Mouse (Mus musculus) left cerebral cortex, adult 11 months (tissue): ENCODE data around the gene Gm614.

Source experiments
- DNase-seq: peaks from one replicate; pipeline ENCODE4 v3.0.0; 2022; ENCODE audit warnings: low spot score

Gene Gm614

DNA sequence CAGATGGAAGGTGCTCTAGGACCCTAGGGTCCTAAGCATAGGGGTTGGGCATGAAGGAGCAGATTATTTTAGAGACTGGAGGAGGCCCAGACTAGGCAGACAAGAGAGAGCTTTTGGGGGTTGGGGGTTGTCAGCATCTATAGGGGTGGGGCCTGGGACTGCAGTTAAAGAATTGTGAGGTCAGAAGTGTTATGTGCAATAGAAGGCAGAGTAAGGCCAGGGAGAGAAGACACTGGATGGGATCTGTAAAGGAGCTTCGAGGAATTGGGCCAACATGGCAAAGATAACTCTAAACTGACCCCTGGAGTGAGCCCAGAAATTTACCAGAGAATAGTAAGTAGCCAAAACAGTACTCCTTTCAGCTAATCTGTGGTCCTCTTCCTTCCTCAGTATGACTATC is at the start of gene Gm614:
TSS of gene Gm614 (minus strand) at position 101 of the 400 bp plus-strand sequence.
- no peak for DNase-seq

DNA sequence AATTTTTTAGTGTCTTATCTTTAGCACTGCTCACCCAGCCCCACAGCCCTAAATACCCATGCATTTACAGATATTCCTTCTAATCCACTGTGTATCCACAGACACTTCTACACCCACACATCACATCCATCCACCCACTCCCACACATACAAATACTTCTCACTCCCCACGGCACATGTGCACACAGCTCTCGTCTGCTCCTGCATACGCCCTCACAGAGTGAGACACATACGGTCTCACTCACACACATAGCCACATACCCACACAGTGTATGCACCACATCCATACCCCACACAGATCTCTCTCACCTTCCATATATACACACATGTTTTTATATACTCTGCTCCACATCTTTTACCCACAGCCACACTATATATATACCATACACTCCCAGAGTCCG is 45.5 kb upstream of the Gm614 start:
- no peak for DNase-seq

DNA sequence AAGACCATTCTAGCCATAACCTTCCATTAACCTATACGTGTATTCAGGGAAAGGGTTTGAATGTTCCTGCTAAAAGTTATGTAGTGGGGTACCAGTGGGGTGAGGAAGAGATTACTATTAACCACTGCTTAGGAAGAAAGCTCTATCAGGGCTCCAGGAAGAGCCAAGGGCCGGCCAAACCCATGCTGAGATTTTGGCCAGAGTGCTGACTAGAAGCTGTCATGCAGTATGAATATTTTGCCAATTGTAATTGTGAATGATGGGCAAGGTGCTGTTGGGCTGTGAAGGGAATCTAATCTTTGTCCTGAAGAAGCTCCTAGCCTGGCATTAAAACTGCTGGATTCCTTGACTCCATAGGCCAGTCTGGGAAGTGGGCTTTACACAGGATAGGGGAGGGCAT is 40.9 kb upstream of the Gm614 start:
- no peak for DNase-seq

GRCm38 (mm10) chrX:101301654-101302053 is 37.9 kb upstream of the Gm614 start:
- DNase-seq = no peak

DNA sequence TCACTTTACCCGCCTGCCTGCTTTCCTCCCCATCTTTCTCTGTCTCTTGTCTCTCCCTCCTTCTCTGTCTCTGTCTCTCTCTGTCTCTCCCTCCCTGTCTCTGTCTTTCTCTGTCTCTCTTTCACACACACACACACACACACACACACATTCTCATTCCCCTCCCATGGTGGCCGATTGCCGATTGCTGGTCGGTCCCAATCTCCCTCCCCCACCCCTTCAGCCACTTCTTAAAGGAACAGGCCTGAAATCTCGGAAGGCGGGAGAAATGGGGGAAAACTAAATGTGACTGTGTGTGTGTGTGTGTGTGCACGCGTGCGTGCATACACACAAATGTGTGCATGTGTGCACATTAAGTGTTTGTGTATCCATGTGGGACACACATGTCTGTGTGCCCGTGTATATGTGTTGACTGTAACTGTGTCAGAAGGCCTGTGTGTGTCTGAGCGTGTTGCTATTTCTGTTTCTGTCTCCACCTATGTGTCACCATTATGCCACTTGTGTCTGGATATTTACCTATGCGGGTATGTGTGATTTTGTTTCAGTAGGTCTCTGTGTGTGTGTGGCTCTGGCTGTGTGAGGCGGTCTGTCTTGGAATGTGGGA is 36.7 kb upstream of the Gm614 start:
- DNase-seq = no peak

GRCm38 (mm10) chrX:101299473-101300426 is 36.0 kb upstream of the Gm614 start:
- DNase-seq = no peak

GRCm38 (mm10) chrX:101299055-101299454 is 35.3 kb upstream of the Gm614 start, which contains the start of gene Nlgn3:
Nlgn3 (plus strand) TSS chrX:101299168.
- DNase-seq = peak; percentile 42

DNA sequence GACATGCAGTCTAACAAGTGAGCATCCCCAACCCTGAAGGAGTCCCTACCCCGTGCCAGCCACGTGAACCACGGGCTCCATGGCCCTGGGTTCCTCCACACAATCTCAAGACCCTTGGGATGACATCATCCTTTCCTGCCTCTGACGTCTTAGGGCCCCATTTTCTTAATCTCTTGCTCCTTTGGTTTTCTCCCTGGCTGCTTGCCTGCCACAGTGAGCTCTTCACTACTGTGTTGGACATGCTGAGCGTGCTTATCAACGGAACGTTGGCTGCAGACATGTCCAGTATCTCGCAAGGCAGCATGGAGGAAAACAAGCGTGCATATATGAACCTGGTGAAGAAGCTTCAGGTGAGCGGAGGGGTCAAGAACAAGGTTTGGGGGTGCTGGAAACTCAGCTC is 26.3 kb upstream of the Gm614 start:
- no peak for DNase-seq

- no peak for DNase-seq
These were observed 25.2 kb upstream of the Gm614 start for GRCm38 (mm10) chrX:101289037-101289436.

GRCm38 (mm10) chrX:101288432-101288831 is 24.6 kb upstream of the Gm614 start:
- no peak for DNase-seq

- no peak for DNase-seq
These were observed 23.8 kb upstream of the Gm614 start for GRCm38 (mm10) chrX:101287543-101287942.

DNA sequence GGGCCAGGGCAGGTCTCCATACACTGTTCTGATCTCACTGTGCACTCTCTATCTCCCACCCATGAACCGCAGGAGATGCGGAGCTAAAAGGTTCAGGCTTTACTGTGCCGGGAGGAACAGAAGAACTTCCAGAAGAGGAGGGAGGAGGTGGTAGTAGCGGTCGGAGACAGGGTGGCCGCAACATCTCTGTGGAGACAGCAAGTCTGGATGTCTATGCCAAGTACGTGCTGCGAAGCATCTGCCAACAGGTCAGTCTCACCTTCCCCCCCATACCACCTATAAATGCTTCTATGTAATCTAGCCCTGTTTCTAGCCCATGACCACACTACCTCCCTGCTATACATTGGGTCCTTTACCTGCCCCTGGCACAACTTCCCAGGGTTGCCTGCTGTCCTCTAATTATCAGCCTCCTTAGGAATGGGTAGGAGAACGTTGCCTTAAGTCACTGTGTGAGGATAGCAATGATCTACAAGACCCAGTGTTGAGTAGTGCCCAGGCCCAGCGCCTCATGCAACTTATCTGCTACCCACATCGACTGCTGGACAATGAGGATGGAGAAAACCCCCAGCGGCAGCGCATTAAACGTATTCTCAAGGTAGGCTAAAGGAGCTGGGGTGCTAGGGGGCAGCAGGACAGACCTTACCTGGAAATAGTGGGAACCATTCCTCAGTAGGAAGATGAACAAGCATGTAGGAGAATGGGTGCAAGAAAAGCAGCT is 22.3 kb upstream of the Gm614 start:
- DNase-seq = no peak

DNA sequence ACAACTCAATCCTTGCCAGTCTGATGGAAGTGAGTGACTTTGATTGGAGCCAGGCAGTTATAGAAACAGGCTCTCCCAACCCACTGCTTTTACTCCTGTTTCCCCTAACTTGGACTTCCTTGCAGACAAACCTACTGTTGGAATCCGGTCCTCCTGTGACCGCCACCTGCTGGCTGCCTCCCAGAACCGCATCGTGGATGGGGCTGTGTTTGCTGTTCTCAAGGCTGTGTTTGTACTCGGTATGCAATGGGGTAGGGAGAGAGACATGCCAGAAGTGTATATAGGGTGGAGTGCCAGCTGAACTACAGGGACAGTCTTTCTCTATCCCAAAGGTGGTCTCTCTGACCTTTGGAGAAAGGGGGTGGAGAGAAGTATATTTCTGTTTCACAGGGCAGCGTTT is 21.7 kb upstream of the Gm614 start:
- no peak for DNase-seq

DNA sequence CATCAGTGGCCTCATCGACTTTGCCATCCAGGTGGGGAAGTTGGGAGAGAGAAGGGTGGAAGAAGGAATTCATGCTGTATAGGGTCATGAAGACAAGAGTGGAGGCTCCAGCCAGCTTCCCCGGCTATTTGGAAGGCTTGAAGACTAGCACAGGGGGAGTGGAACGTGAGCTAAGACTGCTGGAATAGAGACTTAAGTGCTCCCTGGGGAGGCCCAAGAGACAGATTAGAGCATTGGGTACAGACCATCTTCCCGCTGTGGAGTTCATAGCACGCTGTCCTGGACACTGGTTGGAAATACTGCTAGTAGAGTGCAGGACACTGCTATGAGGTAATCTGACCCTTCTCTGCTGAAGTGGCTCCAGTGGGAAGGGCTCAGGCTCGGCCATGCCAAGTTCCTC is 19.0 kb upstream of the Gm614 start:
- no peak for DNase-seq

DNA sequence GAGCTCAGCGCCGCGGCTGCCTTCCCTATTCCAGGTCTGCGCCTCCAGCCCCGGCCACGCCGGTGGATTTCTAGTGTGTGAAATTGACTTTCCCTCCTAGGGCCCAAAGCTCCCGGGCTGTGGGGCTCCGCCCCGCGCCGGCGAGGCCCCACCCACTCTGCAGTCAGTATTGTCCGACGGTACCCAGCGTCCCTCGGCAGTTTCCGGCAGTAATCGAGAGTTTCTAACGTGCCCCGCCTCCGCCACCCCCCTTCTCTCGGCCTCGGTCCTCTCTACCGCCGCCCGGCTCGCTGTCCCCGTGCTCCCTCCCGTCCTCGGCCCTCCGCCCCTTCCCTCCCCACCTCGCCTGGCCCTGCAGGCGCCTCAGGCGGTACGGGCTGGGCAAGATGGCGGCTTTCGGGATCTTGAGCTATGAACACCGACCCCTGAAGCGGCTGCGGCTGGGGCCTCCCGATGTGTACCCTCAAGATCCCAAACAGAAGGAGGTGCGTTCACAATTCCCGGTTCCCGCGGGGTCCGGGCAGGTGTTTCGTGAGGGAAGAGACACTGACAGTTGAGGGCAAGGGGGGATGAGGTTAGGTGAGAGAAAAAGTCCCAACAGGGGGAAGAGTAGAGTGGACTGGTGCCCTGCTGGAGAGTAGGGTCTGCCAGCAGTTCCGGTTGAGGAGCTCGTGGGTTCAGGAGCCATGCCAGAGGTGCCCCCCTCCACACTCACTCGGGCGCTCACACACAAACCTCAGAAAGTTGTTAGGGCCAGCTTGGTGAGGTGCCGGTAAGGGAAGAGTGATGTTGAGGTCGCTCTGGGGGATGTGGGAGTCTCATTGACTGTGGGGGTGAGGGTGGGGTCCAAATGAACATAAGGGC is 10.3 kb upstream of the Gm614 start, which contains the start of gene Med12:
TSS of gene Med12 (plus strand) at position 156 of the 864 bp plus-strand sequence.
- peak; percentile 63 for DNase-seq

GRCm38 (mm10) chrX:101273410-101273809 is 9.6 kb upstream of the Gm614 start:
- no peak for DNase-seq

DNA sequence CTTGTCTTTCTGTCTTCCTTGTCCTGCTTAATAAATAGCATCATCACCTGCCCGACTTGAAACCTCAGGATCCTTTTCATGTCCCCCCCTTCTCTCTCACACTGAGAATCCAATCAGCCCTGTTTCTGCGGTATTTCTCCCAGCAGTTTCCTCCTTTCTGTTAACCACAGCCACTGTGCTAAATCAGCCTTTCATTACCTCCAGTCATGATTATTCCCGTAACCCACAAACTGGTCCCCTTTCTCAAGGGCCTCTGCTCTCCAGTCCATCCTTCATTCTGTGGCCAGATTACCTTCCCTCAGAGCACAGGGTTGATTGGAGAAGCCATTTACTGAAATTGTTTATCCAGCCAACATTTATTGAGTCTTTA is 4.9 kb upstream of the Gm614 start, which contains the start of gene Gm20489:
TSS of gene Gm20489 (minus strand) at position 269 of the 370 bp plus-strand sequence.
- DNase-seq = no peak

DNA sequence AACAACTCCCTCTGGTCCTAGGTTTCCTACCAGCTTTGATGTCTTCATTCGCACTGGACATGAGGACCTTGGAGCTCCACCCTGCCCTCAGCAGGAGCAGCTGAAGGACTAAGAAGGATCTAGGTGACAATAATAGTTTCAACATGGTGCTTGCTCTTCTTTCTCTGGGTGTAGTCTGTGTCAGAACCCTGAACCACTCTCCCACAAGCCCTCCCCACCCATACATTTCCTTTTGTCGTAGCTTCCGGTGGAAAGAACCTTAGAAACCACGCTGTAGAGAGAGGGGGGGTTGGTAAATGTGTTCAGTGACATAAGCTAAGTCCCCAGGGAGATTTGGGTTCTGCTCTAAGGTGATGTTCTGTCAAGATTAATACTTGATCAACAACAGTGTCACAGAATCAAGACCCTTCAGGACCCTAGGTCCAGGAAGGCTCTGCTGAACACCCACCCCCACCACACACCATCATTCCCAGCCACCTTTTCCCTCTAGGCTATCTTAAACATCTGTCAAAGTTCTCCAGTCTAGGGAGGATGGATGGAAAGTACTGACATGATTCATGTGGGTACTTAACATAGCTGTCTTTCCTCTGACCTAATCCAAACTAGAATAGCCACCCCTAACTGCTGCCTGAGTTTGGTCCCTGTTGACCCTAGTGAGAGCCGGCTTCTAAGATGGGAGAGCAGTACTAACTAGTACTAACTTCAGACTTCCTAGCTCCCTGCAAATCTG is 4.4 kb upstream of the Gm614 start, which contains the start of gene Il2rg:
TSS of gene Il2rg (minus strand) at position 231 of the 730 bp plus-strand sequence.
- no peak for DNase-seq

- no peak for DNase-seq
These were observed 2.8 kb upstream of the Gm614 start for GRCm38 (mm10) chrX:101266631-101267030.

DNA sequence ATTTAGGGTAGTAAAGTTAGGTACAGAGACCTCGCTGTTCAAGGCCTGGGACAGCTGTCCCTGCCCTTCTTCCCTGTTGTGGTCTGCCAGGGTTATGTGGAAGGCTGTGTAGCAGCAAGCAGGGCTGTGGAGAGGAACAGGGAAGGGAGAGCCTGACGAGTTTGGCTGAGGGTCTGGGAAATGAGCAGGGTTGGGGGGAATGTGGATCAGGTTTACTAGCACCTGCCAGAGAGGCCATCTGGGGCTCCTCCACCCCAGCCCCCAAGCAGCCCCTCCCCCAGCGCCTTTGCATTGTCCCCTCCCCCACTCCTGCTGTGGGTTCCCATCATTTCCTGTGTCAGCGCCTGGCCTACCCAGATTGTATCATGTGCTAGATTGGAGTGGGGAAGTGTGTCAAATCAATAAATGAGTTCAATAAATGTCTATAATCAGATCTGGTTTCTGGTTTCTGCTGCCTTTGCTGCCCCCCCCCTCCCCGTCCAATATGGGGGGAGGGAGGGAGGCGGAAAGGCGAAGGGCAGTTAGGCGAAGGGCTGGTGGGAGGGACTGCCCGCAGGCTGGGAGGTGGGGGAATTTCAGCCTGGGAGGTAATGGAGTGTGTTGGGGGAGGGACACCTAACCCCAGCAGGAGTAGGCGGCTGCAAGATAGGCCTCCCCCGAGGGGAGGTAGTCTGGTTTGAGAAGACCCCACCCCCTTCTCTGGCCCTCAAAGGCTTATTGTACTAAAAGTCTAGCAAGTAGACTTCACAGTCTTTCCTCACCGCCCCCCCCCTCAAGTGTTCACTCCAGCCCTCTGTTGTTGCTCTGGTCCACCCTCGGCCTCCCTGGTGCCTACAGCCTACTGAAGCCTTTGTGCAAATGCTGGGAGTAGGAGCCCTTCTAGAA is 3.1 kb downstream of the Gm614 start:
- no peak for DNase-seq
